Mouse (Mus musculus) gastrocnemius, adult 2 months (tissue): ENCODE measurements around the gene Szrd1. TPM values are rescaled to one million over a fixed set of nuclear protein-coding genes. Genes with fewer than 3 reads are reported as not detected.
A peak's percentile ranks its signal among the peaks of the same experiment; 100 is the strongest.
"Not testable (repeated sequence)": the region's sequence is repeated elsewhere in the genome, so short reads cannot be mapped to it uniquely, and the experiment has no call there.

Experiments used
- DNase-seq: peaks from one replicate; pipeline ENCODE4 v3.0.0; 2022
- H3K27ac ChIP-seq: fragments of 200-600 bp; 2 replicates; pipeline ENCODE4 v1.8.1; 2022; ENCODE audit warnings: mild to moderate bottlenecking
- H3K4me3 ChIP-seq: fragments of 200-600 bp; 2 replicates; pipeline ENCODE4 v1.8.1; 2022; ENCODE audit warnings: mild to moderate bottlenecking, moderate library complexity
- CTCF ChIP-seq: fragments of 200-600 bp; IDR thresholded peaks from 2 replicates; pipeline ENCODE4 v1.8.1; 2022; ENCODE audit warnings: antibody characterized with exemption, mild to moderate bottlenecking, moderate library complexity
- intact Hi-C: fragments of 180-260 bp; cut with DNase I; formaldehyde crosslinking; loops from one replicate; pipeline ENCODE4 v1.15.1; 2025
- total RNA-seq, 2 experiments: library from RNA; stranded (reverse); gene quantifications; 2 replicates each; pipeline ENCODE4 v1.2.3; 2021

The Szrd1 gene
- total RNA-seq, 2 experiments from 2014 or later, result 146 to 163 TPM

GRCm38 (mm10) chr4:141142285-141142811 is 2.8 kb upstream of the Szrd1 start:
- TF ChIP-seq CTCF, result peak; percentile 97
- Histone ChIP-seq H3K27ac (peak overlapping the region; percentile 74), H3K4me3 (peak overlapping the region; percentile 57)
- DNase-seq, result peak; percentile 73
- intact Hi-C loops, result loop anchor here (5.0 kb wide), 1 partner anchor 125 kb away; no protein-coding TSS in a partner anchor

DNA sequence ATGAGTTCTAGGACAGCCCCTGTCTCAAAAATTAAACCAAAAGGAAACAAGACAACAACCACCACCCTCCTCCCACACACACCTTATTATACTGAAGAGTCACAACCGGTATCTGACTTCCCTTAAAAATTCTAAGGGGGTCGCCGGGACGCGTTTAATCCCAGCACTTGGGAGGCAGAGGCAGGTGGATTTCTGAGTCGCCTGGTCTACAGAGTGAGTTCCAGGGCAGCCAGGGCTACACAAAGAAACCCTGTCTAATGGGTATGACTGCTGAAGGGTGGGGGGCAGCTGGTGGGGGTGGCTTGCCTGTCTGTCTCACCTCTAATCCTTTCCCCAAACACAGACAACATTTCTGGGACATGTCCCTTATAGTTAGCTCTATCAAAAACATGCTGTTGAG is 1.4 kb upstream of the Szrd1 start:
- Histone ChIP-seq H3K27ac (no peak overlapping the region), H3K4me3 (no peak overlapping the region)
- no peak for DNase-seq
- TF ChIP-seq CTCF, result no peak
- intact Hi-C loops, result loop anchor here (5.0 kb wide), 1 partner anchor 126 kb away; no protein-coding TSS in a partner anchor

- DNase-seq, H3K27ac ChIP-seq, H3K4me3 ChIP-seq: not testable (repeated sequence)
- intact Hi-C loops, result loop anchor here (5.0 kb wide), 1 partner anchor 127 kb away; no protein-coding TSS in a partner anchor
These were observed 779 bp upstream of the Szrd1 start for GRCm38 (mm10) chr4:141140354-141140753.

DNA sequence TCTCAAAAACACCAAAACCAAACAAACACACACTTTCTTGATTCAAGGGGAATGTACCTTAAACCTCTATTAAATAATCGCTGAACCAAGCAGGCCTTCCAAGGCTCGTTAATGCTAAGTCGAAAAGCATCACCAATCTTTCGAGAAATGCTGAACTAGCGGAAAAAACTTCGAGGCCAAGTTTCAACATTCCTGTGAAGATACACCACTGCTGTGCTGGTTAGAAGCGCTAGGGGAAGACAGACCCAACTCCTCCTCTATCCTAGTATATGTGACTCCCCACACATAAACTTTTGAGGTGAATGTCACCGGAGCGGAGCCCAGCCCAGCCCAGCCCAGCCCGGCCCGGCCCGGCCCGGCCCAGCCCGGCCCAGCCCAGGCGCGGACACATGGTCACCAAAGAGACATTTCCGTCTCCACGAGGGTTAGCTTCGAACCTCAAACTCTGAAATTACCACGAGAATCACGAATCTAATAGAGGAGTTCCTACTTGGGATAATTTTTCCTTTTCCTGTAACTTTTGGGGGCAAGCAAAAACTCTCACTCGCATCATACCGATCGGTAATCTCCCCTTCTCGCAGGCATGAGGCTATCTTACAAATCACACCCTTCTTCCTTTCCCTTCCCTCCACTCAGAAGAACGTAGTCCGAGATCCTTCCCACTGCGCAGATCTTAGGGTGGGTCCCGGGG is 1.0 kb downstream of the Szrd1 start:
- intact Hi-C loops, result loop anchor here (5.0 kb wide), 1 partner anchor 61 kb away; the partner anchor contains the start of gene Necap2
- TF ChIP-seq CTCF, result 0 out of 2 replicates have a peak, but pooled peaks have one; percentile 9

DNA sequence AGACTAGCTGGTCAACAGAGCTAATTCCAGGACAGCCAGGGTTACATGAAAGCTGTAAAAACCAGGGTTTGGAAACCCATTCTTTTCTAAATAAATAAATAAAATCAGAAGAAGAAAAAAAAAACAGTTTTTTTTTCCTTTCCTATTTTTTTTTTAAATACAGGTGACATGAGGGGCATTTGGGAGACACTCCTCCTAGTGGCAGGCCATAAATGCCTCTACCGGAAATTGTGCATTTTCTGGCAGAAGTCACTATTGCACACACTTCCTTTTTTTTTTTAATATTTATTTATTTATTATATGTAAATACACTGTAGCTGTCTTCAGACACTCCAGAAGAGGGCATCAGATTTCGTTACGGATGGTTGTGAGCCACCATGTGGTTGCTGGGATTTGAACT is 1.8 kb downstream of the Szrd1 start:
- H3K4me3 ChIP-seq, result peak overlapping the region; percentile 84
- DNase-seq, result not testable (repeated sequence)
- TF ChIP-seq CTCF, result peak; percentile 32; the same call in 1 of the 2 replicates
- H3K27ac ChIP-seq, result peak overlapping the region; percentile 99
- intact Hi-C loops, result loop anchor here (5.0 kb wide), 1 partner anchor 60 kb away; the partner anchor contains the start of gene Necap2

More for the DNA sequence above, 1.0 kb downstream of the Szrd1 start:
- H3K27ac ChIP-seq, result peak overlapping the region; percentile 99
- H3K4me3 ChIP-seq, result peak overlapping the region; percentile 84
- peak; percentile 40 for DNase-seq

GRCm38 (mm10) chr4:141136126-141136525 is 3.4 kb downstream of the Szrd1 start:
- TF ChIP-seq CTCF, result no peak
- Histone ChIP-seq H3K27ac (peak overlapping the region; percentile 88), H3K4me3 (peak overlapping the region; percentile 84)
- intact Hi-C loops, result loop anchor here (5.0 kb wide), 1 partner anchor 59 kb away; the partner anchor contains the start of gene Necap2
- no peak for DNase-seq

DNA sequence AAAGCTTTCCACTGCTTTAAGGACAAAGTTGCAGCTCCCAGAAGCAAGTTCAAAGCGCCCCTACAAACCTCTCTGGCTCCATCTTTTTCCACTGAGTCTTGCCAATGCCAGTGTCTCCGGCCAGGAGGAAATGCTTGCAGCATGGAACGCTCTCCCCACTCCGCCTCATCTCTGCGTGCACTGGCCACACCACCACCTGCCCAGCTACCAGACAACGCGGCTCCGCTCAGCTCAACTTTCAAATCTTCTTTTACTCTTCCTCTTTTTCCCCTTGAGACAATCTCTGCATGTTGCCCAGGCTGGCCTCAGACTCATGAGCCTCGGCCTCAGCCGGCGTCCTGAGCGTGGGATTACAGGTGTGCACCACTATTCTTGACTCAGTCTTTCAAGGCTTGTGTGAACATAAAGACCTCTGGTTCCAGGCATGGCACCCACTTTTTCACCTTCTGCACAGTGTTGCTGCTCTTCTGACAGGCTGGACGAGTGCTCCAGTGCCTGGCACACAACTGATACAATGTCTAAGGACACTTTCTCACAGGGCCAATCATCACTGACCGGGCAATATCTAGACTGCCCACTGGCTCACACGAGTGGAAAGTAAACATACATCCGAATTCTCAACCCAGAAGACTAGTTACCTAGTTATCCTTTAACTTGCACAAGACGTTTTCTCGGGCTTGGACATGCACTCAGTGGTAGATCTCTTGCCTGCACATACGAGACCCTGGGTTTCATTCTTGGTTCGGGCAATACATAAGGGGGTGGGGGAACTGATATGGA is 4.6 kb downstream of the Szrd1 start:
- intact Hi-C loops, result loop anchor here (5.0 kb wide), 1 partner anchor 58 kb away; the partner anchor contains the start of gene Necap2
- no peak for TF ChIP-seq CTCF
- DNase-seq, result peak; percentile 79
- H3K27ac ChIP-seq, result peak overlapping the region; percentile 88
- H3K4me3 ChIP-seq, result peak overlapping the region; percentile 61

DNA sequence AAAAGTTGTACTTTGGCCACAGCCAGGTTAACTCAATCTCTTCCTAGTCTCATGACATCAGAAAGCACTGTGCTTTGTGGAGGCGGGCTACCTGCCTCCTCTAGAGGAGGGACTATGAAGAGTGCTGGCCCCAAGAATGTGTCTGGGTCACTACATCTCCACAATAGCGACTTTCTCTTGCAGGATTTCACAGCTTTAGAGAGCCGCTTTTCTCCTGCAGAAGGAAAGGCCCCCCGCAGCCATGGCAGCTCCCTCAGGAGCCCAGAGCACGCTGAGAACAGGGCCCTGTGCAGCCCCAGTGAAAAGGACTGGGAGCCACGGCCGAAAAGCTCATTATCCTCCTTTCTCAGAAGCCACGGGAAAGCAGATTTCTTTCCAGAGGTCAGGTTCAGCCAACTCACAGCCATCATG is 5.5 kb downstream of the Szrd1 start:
- peak overlapping the region; percentile 88 for H3K27ac ChIP-seq
- H3K4me3 ChIP-seq, result peak overlapping the region; percentile 61
- no peak for TF ChIP-seq CTCF
- no peak for DNase-seq
- intact Hi-C loops, result no loop called here

GRCm38 (mm10) chr4:141133227-141133626 is 6.3 kb downstream of the Szrd1 start:
- TF ChIP-seq CTCF, result no peak
- intact Hi-C loops, result no loop called here
- H3K27ac ChIP-seq, result peak overlapping the region; percentile 88

GRCm38 (mm10) chr4:141132191-141132590 is 7.4 kb downstream of the Szrd1 start:
- intact Hi-C loops, result no loop called here
- H3K27ac ChIP-seq, result peak overlapping the region; percentile 88
- no peak for DNase-seq

More at GRCm38 (mm10) chr4:141133227-141133626, 6.3 kb downstream of the Szrd1 start:
- no peak for DNase-seq
- no peak overlapping the region for H3K4me3 ChIP-seq

DNA sequence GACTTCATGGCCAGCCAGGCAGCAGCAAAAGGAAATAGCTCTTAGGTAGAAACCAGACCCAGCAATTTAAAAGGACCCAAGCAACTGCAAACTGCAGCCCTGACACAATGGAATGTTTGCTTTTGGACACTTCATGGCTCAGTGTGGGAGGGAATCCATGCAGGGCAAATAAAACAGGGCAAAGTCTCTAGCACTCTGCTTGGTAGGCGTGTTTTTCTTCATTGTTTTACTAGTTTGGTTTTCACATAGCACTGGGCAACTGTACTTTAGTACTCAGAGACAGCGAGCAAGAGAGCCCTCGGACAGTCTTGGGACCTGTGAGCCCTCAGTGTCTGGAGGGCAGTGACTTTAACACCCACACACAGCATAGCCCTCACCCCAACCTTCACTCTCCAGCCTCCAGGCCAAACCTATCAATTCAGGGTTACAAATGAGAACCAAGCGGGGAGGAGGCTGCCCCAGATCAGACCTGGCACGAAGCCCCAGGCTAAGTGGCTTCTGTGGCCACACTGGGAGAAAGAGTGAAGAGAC is 8.0 kb downstream of the Szrd1 start:
- peak overlapping the region; percentile 40; the same call in 1 of the 2 replicates for H3K4me3 ChIP-seq
- TF ChIP-seq CTCF, result no peak
- peak; percentile 54 for DNase-seq
- H3K27ac ChIP-seq, result peak overlapping the region; percentile 88
- intact Hi-C loops, result no loop called here

More at GRCm38 (mm10) chr4:141132191-141132590, 7.4 kb downstream of the Szrd1 start:
- no peak for TF ChIP-seq CTCF
- peak overlapping the region; percentile 40 for H3K4me3 ChIP-seq

- peak; percentile 28 for DNase-seq
- Histone ChIP-seq H3K27ac (peak overlapping the region; percentile 88), H3K4me3 (peak overlapping the region; percentile 40)
- TF ChIP-seq CTCF, result no peak
- intact Hi-C loops, result no loop called here
These were observed 8.8 kb downstream of the Szrd1 start for GRCm38 (mm10) chr4:141130704-141131342.
